Mouse (Mus musculus) gastrocnemius, adult 2 months (tissue): Measurements from ENCODE around the gene Cgnl1. TPM values are rescaled to one million over a fixed set of nuclear protein-coding genes. Genes with fewer than 3 reads are reported as not detected.

ENCODE experiments used
- DNase-seq: peaks from one replicate; pipeline ENCODE4 v3.0.0; 2022
- H3K27ac ChIP-seq: fragments of 200-600 bp; 2 replicates; pipeline ENCODE4 v1.8.1; 2022; ENCODE audit warnings: mild to moderate bottlenecking
- H3K4me3 ChIP-seq: fragments of 200-600 bp; 2 replicates; pipeline ENCODE4 v1.8.1; 2022; ENCODE audit warnings: mild to moderate bottlenecking, moderate library complexity
- CTCF ChIP-seq: fragments of 200-600 bp; IDR thresholded peaks from 2 replicates; pipeline ENCODE4 v1.8.1; 2022; ENCODE audit warnings: antibody characterized with exemption, mild to moderate bottlenecking, moderate library complexity
- intact Hi-C: fragments of 180-260 bp; cut with DNase I; formaldehyde crosslinking; loops from one replicate; pipeline ENCODE4 v1.15.1; 2025
- total RNA-seq, 2 experiments: library from RNA; stranded (reverse); gene quantifications; 2 replicates each; pipeline ENCODE4 v1.2.3; 2021

The Cgnl1 gene
- total RNA-seq, 2 experiments from 2014 or later: 3.5 to 8.1 TPM

DNA sequence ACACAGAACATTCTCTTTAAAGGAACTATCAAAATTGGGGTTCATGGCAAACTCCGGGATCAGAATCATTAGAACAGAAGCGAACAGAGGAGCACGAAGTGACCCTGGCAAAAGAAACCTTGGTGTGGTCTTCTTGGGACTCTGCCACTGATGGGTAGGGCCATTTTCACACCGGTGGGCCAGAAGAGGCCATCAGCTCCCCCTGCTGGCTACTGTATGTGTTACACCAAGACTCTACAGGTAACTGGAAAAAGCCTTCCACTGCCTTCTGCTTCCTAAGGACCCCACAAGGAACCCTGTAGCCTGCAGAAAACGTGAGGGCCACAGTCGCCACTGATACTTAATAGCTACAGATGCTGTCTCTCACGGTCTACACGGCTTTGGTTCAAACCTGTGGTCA is 154.0 kb downstream of the Cgnl1 start:
- intact Hi-C loops: no loop called here
- TF ChIP-seq CTCF: peak; percentile 73
- Histone ChIP-seq H3K4me3 (no peak overlapping the region), H3K27ac (no peak overlapping the region)
- DNase-seq: peak; percentile 44

DNA sequence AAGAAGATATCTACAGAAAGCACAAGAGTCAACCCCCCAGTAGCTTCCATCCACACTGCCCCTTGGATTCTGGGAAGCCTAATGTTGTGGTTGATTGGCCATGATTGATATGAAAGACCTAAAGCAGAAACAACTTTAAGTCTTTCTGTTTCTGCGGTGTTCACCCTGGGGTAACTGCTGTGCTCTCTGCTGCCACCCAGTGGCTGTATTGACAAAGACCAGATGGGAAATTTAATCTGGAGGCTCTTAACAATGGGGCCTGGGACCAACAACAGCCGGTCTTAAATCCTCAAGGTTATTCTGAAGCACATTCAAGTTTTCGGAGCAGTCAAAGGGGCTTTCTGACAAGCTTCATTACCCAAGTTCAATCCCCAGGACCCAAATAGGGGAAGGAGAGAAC is 155.2 kb downstream of the Cgnl1 start:
- Histone ChIP-seq H3K4me3 (no peak overlapping the region), H3K27ac (no peak overlapping the region)
- TF ChIP-seq CTCF: peak; percentile 97
- DNase-seq: peak; percentile 80
- intact Hi-C loops: loop anchor here (1.0 kb wide), 1 partner anchor 72 kb away; no protein-coding TSS in a partner anchor

DNA sequence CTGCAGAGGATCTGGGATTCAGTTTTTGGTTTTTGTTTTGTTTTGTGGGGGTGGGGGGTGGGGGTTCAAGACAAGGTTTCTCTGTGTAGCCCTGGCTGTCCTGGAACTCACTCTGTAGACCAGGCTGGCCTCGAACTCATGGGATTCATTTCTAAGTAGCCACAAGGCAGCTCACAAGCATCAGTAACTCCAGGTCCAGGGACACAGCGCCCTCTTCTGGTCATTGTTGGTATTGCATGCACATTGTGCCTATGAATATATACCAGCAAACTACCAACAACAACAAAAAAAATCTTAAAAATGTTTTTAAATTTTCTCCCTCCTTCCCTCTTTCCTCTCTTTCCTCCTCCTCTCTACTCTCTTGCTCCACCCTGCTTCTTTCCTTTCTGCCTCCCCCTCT is 156.8 kb downstream of the Cgnl1 start:
- TF ChIP-seq CTCF: peak; percentile 78
- intact Hi-C loops: no loop called here
- DNase-seq: peak; percentile 51
- Histone ChIP-seq H3K4me3 (no peak overlapping the region), H3K27ac (no peak overlapping the region)

DNA sequence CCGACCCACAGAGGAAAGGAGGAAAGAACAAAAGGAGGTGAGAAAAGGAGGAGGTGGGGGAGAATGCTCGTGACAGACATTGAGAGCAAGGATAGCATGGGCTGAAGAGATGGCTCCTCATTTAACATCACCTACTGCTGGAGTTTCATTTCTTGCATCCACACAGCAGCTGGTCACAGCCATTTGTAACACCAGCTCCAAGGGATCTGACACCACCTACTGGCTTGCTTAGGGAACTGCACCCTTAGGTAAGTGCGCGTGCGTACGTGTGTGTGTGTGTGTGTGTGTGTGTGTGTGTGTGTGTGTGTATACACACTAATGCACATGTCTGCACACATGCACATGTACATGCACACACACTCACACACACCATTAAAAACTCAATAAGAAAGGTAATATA is 158.4 kb downstream of the Cgnl1 start:
- intact Hi-C loops: no loop called here
- DNase-seq: no peak
- Histone ChIP-seq H3K27ac (no peak overlapping the region), H3K4me3 (no peak overlapping the region)
- peak; percentile 66 for TF ChIP-seq CTCF

DNA sequence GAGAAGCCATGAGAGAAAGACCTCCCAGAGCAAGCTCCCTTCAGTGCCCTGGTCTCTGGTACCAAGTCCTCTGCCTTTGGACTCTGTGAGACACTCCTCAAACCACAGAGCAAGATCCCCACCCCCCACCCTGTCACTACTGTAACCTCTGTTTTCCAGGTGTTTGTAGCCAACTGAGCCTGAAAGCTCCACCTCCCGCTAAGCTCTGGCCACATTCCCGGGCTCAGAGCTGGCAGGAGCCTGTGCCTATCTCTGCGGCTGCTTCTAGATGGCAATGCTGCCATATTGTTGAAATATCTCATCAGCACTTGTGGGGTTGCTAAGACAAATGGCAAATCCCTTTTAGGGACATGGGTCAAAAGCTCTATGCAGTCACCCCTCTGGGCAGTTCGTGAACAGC is 159.5 kb downstream of the Cgnl1 start:
- no peak overlapping the region for H3K4me3 ChIP-seq
- H3K27ac ChIP-seq: no peak overlapping the region
- TF ChIP-seq CTCF: no peak
- intact Hi-C loops: no loop called here
- DNase-seq: no peak

DNA sequence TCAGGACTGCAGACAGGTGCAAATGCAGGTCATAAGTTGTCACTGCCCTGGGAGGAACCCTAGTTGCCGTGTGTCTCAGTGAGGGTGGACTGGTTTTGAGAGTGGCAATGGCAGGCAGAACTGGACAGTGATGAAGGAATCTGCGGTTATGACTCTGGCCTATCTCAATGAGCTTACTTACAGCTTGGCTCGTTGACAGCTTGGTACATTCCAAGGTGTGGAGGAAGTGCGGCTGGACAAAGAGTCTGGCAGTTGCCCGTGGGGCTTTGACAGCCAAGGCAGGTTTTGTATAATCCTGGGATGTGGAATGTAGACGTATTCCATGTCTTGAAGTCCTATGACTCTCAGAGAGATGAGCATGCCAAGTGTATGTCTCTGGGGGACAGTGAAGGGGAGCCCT is 162.4 kb downstream of the Cgnl1 start:
- Histone ChIP-seq H3K27ac (no peak overlapping the region), H3K4me3 (no peak overlapping the region)
- intact Hi-C loops: no loop called here
- DNase-seq: no peak
- no peak for TF ChIP-seq CTCF

DNA sequence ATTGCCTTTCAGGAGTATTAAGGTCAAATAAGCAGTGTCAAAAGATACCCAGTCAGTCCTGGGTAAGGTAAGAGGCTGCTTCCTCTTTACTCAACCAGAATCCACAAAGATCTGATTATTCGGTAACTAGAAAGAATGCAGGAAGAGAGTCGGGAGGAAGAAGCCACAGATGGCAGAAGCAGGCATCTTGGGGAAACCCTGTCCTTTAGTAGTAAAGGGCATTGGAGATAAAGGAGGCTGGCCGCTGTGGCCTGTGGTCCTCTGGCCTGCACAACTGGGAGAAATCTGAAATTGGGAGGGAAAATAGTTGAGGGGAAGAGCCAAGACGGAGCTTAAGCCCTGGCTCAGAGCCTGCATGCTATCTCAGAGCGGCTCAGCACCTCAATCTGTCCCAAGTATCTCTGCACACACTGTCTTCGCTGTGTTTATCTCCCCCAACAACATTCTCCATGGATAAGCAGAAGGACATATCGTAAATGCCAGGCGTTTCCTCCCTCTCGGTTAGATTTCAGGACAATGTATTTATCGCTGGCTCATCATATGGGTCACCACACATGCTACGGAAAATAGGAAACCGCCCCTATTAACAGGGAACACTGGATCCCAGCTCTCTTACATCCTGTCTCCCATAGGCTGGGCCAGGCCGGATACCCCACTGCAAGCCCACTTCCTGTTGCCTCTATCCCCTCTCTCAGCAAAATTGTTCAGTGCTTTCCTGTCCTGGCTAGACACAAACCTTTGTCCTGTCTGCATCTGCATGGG is 164.9 kb downstream of the Cgnl1 start:
- Histone ChIP-seq H3K27ac (peak overlapping the region; percentile 58), H3K4me3 (no peak overlapping the region)
- intact Hi-C loops: loop anchor here (1.0 kb wide), 1 partner anchor 21 kb away; no protein-coding TSS in a partner anchor
- no peak for TF ChIP-seq CTCF
- no peak for DNase-seq

DNA sequence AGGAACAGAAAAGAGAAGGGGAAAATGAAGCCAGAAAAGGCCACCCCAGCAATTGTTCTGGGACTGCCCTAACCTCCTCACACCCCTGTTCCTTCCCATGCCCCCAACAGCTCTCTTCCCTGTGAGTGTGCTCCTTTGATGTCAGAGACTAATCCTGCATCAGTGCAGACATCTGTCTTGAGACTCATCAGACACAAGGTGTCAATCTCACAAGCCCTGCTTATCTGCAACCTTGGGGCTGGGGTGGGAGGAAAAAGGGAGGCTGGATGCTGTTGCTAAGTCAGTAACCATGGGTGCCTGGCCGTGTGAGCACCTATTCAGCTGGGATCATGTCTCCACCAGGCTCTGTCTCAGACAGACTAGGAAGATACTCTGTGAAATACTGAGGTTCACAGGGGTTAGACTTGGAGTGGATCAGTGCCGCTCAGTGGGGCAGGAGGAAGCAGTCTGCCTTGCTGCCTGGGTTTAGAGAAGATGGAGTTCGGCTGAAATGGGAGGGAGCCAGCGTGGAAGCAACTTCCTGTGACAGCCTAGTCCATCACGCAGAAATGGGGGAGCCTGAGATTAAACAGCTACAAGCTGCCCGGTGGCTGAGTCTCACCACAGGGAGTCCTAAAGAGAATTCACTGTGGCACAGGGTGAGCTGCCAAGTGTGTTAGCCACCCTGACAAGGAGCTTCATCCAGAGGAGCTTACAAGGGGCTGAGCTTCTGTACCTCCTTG is 166.3 kb downstream of the Cgnl1 start:
- intact Hi-C loops: no loop called here
- H3K27ac ChIP-seq: no peak overlapping the region

DNA sequence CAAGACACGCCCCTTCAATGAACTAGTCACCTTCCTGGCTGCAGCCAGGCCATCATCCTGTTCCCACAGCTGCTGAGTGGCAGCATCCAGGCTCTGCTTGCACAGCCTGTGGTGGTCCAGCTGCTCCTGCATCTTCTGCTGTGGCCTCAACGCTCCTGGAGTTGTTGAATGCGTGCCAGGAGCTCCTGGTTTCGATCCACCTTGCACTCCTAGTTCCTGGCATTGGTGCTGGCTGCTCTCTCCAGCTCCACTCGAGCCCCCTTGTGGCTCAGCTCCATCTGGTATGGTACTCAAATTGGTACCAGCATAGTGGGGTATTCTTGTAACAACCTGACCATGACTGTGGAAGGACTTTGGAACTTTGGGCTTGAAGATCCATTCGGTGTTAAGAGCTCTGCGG is 171.5 kb downstream of the Cgnl1 start:
- intact Hi-C loops: no loop called here
- no peak for DNase-seq
- no peak for TF ChIP-seq CTCF
- Histone ChIP-seq H3K4me3 (no peak overlapping the region), H3K27ac (no peak overlapping the region)

More for the DNA sequence above, 166.3 kb downstream of the Cgnl1 start:
- H3K4me3 ChIP-seq: no peak overlapping the region
- DNase-seq: no peak
- TF ChIP-seq CTCF: no peak

DNA sequence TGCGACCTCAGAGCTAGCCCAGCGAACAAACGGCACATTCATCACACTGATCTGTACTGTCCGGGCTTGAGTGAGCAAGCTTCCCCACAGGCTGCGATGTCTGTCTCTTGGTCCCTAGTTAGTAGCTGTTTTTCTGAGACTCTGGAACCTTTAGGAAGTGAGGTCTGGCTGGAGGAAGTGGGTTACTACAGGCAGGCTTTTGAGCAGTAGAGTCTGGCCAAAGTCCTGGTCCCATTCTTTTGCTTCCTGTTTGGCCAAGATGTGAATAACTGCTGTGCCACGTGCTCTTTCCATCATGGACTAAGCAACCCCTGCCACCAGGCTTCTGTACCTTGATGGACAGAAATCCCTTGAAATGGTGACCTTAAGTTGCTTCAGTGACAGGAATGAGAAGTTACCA is 174.5 kb downstream of the Cgnl1 start:
- intact Hi-C loops: loop anchor here (1.0 kb wide), 1 partner anchor 46 kb away; no protein-coding TSS in a partner anchor
- peak overlapping the region; percentile 80 for H3K27ac ChIP-seq
- TF ChIP-seq CTCF: no peak

DNA sequence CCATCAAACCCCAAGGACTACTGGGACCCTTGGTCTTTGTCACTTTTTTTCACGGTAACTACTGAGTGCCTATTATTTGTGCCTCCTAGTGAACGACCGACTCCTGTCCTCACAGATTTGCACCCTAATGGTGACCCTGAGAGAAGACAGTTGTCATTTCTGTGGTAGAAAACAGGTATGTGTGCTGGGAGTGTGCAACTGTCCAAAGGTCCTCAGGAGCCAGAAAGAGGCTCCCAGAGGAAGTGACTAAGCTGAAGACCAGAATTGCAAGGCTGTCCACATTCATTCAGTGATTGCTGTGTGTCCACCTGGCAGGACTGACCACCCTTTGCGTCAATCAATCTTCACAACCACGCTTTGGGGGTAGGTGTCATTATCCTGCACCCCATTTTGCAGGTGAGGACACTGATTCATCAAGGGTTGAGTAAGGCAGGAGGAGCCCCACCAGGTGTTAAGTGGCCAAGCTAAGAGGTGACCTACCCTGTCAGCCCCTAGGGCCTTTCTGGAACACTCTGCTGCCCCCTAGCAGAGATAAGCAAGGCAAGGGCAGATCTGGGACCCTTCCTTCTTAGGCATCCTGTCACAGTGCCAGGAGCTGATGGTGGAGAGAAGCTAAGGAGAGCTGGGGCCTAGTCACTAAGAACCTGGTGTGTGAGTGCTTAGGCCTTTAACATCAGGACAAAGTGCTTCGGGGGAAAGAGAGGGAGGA is 178.7 kb downstream of the Cgnl1 start:
- intact Hi-C loops: no loop called here
- no peak; the same call in 1 of the 2 replicates for TF ChIP-seq CTCF
- no peak for DNase-seq

More for the DNA sequence above, 174.5 kb downstream of the Cgnl1 start:
- peak overlapping the region; percentile 36 for H3K4me3 ChIP-seq
- no peak for DNase-seq

DNA sequence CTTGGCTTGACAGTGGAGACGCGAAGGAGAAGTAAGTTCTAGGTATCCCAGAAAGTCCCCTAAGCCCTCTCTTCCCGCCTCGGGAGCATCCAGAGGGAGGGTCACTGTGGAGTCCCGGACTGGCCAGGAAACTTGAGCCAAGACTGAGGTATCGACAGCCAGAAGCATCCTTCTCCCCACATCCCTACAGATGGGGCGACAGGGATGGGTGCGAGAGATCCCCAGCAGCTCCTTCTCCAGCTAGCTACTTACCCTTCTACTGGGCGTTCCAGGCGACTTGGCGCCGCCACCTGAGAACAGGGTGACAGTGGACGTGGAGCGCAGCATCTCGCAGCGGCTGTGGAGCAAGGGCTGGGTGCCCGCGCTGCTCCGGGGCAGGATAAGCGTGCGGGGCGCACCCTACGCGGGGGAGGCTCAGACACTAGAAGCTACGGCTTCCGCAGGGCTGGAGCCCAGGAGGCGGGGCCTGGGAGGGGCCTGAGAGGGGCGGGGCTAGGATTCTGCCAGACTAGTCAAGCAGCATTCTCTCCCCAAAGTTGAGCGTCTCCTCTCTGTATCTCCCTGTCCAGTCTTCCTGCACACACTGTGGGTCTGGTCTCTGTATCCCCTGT is 179.4 kb downstream of the Cgnl1 start, which contains the start of gene Myzap:
TSS of gene Myzap (minus strand) at position 423 of the 611 bp plus-strand sequence.
- DNase-seq: peak; percentile 93
- peak within 1 kb of the TSS; percentile 85 for H3K27ac ChIP-seq
- intact Hi-C loops: no loop called here
- TF ChIP-seq CTCF: no peak
- H3K4me3 ChIP-seq: peak within 1 kb of the TSS; percentile 79

More for the DNA sequence above, 178.7 kb downstream of the Cgnl1 start:
- Histone ChIP-seq H3K4me3 (peak overlapping the region; percentile 79), H3K27ac (peak overlapping the region; percentile 85)
